Mouse (Mus musculus) adrenal gland, adult 18-20 months (tissue): ENCODE results near the gene Pdx1. TPM values are rescaled to one million over a fixed set of nuclear protein-coding genes. Genes with fewer than 3 reads are reported as not detected.

Source experiments
- DNase-seq, 2 experiments: peaks; one replicate each; pipeline ENCODE4 v3.0.0; 2021 to 2022; ENCODE audit warnings: low spot score in 2 of 2
- microRNA-seq, 2 experiments: library from miRNA; unstranded; fragments of <30 nt; microRNA quantifications; one replicate each; pipeline ENCODE4 v1.2.0; 2021; ENCODE audit warnings: borderline number of aligned reads in 2 of 2
- total RNA-seq, 2 experiments: library from RNA; stranded (reverse); gene quantifications; 1 replicate in 1 of 2; 2 replicates in 1 of 2; pipeline ENCODE4 v1.2.3; 2021

Pdx1 gene
- total RNA-seq, 2 experiments from 2014 or later: not detected

DNA sequence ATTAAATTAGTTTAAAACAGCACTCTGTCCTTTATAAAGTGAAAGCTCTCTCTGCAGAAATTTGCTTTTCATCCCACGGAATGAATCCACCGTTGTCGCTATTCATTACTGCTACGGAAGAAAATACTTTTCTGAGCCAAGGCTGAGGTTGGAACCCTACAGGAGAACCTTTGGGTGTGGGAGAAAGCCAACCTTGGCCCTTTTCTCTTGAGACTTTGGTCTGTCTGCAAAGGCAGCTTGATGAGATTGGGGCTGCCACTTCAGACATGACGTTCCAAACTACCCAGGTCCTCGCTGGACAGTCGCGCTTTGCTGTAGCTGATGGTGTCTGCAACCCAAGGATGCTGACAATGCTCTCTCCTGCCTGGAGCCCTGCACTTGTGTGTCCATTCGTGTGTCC is 38.7 kb downstream of the Pdx1 start:
- DNase-seq: no peak

DNA sequence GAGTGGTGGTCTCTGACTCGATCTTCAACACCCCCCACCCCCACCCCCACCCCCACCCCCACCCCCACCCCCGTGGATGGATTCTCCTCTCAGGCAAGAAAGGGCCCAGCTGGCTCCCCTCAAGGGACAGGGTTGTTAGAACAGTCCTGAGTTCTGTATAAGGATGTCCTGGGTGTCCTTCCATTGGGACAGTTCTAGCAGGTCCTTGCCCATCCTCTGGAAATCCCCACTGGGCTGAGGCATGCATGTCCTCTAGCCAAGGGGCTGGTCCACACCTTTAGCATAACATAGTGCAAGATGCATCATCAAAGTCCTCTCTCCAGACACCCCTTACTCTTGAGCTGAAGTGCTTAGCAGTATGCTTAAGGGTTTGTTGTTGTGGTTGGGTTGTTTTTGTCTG is 40.0 kb downstream of the Pdx1 start:
- no peak for DNase-seq

DNA sequence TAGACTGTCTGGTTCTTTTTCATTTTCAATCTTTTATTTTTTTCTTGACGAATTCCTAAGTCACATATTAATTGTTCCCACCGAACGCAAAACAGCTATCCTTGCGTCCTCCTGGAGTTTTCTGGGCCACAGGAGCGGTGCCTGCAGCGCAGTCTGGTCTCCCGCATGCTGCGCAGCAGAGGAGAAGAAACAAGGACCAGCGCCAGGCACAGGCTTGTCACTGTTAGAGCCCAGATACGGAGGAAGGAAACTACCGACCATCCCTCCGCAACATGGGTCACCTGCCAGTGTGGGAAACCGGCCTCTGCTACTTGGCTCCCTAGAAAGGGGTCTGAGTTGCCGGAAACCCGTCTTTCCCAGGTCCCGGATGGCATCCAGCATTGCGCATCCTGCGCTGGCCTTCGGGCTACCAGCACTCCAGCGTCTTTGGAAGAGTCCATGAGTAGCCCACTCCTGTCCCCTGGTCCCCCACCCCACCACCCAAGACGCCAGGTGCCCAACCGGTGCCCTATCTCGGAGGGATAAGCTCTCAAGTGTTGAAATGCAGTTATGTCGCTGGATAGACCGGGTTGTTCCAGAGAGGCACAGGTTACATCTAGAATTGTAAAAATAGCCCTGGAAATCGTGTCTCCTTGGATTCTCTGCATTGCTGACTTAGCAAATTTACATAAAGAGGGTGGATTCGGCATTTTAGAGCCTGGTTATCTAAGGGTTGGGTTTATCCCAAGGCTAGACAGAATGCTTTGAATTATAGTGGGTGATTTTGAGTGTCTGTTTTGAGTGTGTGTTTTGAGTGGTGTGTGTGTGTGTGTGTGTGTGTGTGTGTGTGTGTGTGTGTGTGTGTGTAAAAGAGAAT is 43.3 kb downstream of the Pdx1 start:
- DNase-seq: no peak

DNA sequence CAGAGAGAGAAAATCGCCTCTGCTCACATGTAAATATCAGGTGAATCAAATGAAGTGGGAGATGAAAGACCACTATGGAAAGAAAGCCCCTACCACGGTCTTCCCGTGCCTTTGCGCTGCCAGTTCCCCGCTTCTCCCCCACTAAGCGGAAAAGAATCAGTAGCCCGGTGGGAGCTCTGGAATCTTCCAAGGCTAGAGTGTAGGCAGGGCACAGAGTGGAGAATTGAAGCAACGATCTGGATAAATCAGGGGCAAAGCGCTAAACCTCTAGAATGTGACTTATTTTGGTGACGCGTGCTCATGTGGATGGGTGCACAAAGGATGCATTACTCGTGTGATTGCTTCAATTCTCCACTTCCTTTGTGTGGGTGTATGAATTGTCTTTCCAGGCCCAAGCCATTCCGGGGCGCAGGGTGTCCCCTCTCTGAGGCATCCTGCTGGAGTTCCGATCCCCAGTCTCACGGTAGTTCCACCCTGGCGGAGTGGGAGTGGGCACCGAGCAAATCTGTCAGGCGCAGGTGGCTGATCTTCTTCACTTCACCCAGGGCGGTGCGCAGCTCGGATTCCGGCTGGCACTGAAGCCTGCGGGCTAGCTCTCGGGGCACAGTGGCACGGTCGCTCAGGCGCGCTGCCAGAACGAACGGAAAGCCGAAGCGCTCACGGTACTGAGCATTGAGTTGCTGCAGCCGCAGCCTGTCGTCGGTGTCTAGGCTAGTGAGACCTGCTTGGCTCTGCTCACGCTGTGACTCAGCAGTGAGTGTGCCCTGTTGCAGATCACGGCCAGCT is 45.1 kb downstream of the Pdx1 start:
- peak in 1 of 2 experiments; percentile 31 for DNase-seq

DNA sequence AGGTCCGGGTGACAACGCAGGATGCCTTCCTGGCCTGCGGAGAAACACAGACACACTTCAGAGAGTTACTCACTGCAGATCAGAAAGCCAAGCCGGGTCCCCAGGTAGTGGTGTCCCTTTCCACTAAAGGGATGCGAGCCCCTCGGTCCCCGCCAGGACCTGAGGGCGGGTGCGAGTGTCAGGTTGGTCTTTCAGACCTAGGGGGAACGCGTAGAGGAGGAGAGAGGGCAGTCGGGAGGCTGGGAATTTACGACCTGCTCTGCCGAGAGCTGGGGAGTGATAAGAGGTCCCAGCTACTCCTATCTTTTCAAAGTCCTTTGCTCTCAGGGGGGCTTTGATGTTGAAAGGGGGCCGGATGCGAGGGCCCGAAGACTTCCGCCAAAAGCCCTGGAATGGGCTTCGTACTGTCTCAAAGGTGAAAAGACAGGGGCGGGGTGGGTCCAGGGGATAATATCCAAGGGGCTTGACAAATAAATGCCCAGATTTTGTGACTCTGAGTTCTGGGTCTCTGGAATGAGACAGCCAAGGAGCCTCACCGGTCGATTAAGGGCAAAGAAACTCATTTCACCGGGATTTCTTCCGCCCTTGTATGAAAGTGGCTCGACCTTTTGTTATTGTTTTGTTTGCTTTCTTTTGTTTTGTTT is 45.8 kb downstream of the Pdx1 start:
- no peak for DNase-seq

DNA sequence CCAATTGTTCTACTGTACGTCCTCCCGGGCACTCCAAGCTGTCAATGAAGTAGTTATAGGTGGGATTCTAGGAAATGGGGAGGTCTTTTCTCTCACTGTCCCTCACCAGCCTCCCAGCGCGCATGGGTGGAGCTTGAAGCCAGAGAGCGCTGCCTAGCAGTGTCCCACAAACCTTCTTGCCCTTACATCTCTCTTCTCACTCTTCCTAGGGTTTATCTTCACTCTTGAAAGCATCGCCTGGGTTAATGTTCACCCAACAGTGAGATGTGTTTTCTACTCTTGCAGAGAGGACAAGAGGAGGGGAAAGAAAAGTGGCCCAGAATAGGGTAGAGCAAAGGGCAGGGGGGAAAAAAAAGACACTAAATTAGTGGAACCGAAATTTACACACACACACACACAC is 47.6 kb downstream of the Pdx1 start:
- no peak for DNase-seq

DNA sequence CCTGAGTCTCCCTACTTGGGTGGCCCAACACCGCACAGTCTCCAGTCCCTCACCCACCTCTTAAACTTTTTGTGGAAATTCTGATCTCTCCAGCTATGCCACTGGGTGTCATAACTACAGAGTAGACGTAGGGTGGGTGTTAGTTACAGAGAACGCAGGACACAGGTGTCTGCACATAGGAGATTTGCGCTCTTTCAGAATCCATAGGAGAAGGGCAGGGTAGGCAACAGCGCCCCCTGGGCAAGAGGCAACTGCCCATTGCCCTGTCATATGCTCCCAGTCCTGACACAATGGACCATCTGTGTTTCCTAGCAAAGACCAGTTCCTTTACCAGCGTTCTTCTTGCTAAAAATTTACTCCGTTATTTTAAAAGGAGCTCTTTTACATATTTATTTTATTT is 48.2 kb downstream of the Pdx1 start:
- no peak for DNase-seq

DNA sequence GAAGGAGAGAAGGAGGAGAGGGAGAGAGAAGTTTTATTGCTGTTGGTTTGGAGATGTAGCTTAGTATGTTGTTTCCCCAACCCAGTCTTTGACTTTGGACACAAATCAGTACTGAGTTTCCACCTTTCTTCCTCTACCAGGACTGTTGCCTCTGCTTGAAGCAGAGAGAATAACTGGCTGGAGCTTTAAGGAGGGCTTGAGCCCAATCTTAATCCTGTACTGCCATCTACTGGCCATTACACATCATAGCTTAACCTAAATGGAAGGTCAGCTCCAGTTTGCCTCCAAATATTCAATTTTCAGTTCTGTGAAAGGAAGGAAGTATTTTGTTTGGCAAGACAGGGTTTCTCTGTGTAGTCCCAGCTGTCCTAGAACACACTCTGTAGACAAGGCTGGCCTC is 49.9 kb downstream of the Pdx1 start:
- no peak for DNase-seq

DNA sequence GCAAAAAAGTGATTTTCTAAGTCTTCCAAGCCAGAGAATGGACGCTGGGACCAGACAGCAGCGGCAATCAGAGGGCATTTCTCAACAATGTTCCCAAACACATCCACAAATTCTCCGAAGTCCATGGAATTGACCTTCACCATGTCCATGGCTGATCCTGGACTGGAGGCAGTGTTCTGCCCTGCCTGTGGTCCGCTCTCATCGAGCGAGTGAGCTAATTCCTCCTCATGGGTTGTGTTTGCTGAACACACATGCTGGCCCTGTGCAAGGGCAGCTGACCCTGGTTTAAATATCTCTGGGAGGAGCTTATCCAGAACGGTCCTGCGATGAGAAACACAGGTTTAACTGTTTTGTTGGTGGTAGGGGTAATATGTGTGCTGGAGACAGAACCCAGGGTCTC is 52.4 kb downstream of the Pdx1 start, which contains the start of gene Urad:
Gene Urad (minus strand): TSS at position 258 of the 400 bp plus-strand sequence.
- no peak for DNase-seq

DNA sequence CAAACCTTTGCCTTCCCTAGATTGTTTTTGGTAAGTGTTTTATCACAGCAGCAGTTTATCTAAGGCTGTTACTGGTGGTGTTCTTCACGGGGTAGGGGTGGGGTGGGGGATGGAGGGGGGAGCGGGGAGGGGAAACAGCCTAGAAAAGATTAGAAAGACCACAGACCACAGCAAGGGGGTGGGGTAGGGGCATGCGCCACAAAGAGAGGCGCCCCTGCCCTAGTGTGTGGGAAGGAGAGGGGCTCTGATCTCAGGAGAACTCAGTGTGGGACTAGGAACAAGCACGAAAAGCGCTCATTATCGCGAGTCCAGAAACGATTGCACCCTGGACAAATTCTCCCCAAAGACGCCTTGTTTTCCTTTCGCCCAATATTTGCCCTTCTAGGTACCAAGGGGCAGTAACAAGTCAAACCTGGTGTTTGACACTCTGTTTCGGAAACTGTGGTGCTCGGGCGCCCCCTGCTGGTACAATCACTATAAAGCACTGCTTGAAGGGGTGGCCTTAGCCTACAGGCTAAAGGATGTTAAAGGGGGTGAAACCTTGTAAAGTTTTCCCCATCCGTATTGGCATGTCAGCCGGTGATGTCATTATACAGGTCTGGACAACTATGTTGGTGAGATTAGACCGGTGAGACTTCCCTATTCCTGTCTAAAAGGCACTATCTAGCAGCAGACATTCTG is 53.6 kb downstream of the Pdx1 start:
- peak; percentile 65 to 74 for DNase-seq

Small RNA genes lying within 50 kb of the gene (microRNA-seq; reads per million reads assigned to microRNA genes)
- gene Mir7k: 1.4 to 3.1 reads per million in 2 experiments

Other genes with a start within 250 kb of the Pdx1 start
- gene Lnx2, start 193.4 kb upstream of the Pdx1 start, total RNA-seq: 10 to 100 TPM; 10.2 to 11.5 TPM
- gene Polr1d, start 192.9 kb upstream of the Pdx1 start, total RNA-seq: 100 to 1,000 TPM; 128 to 132 TPM
- not detected for gene Gsx1, start 81.3 kb upstream of the Pdx1 start, total RNA-seq
- not detected for gene Cdx2, start 37.3 kb downstream of the Pdx1 start, total RNA-seq
- 1 to 10 TPM in 1 of 2 experiments, not detected in 1; 1.1 TPM for gene Urad, start 52.5 kb downstream of the Pdx1 start, total RNA-seq
- under 1 TPM; 0.43 to 0.58 TPM for gene Flt3, start 130.5 kb downstream of the Pdx1 start, total RNA-seq
- 10 to 100 TPM; 74.2 to 86.4 TPM for gene Pan3, start 160.2 kb downstream of the Pdx1 start, total RNA-seq